Mouse (Mus musculus) telencephalon, adult 2 months (tissue): ENCODE measurements around the gene Rtn4.
"Not testable (repeated sequence)": the region's sequence is repeated elsewhere in the genome, so short reads cannot be mapped to it uniquely, and the experiment has no call there.

Source experiments
- DNase-seq: peaks from one replicate; pipeline ENCODE4 v3.0.0-alpha.2; 2011; ENCODE audit warnings: low read depth, low spot score

The Rtn4 gene

GRCm38 (mm10) chr11:29692683-29693272, at the start of gene Rtn4:
Gene Rtn4, plus strand, starts transcription at chr11:29692947.
- DNase-seq = peak; percentile 98

DNA sequence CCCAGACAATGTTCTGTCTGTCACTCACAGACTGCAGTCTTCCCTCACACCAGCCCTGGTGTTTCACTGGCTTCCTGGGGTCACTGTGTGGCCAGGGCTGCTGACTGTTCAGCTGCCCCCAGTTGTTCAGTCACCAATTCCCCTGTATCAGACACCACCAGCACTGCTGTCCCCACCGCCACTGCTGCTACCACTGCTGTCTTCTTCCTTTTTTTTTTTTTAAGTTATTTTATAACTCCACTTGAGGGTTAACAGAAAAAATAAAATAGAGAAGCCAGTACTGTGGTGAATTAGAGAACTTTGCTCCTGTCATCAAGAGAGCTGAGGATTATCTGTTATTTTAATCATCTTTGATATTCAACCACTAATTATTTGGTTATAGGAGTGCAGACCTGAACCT, 48.3 kb upstream of the Rtn4 start:
- no peak for DNase-seq

GRCm38 (mm10) chr11:29645411-29646066, 47.2 kb upstream of the Rtn4 start:
- DNase-seq = no peak

- no peak for DNase-seq
Measured at GRCm38 (mm10) chr11:29647568-29648319, 45.0 kb upstream of the Rtn4 start.

DNA sequence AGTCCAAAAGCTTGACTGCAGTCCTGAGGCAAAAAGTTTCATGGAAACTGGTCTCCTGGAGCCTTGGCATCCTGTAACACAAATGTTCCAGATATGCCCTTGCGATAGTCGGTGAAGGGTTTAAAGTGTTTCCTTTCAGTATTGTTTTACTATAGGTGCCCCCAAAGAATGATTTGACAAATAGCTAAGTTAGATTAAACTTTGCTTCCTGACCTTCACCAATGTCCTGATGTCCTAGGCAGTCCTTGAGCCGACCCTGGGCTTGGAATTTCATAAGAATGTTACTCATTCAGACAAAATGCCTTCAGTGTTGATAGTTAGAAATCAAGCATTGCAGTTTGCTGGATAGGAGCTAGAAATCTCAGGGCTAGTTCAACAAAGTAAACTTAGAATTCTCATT, 37.4 kb upstream of the Rtn4 start:
- DNase-seq = not testable (repeated sequence)

GRCm38 (mm10) chr11:29660740-29661139, 32.0 kb upstream of the Rtn4 start:
- DNase-seq = no peak

- no peak for DNase-seq
Measured at GRCm38 (mm10) chr11:29667634-29668033, 25.1 kb upstream of the Rtn4 start.

- no peak for DNase-seq
Measured at GRCm38 (mm10) chr11:29669706-29670105, 23.0 kb upstream of the Rtn4 start.

DNA sequence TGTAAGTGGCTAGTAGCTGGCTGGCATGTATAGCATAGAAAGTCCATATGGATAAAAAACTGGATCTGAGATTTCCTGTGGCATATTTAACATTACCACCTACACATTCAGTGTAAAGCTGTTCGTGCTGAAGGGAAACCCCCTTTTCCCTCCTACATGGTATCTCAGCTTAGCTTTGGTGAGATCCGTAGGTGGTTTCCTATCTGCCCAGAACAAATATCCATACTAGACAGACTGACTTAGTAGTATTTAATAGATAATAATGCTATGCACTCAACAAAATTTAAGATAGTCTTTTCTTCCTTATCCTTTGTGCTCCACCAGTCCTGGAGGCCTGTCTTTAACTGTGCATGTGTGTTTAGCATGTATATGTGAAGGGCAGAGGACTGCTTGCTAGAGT, 19.4 kb upstream of the Rtn4 start:
- peak; percentile 64 for DNase-seq

DNA sequence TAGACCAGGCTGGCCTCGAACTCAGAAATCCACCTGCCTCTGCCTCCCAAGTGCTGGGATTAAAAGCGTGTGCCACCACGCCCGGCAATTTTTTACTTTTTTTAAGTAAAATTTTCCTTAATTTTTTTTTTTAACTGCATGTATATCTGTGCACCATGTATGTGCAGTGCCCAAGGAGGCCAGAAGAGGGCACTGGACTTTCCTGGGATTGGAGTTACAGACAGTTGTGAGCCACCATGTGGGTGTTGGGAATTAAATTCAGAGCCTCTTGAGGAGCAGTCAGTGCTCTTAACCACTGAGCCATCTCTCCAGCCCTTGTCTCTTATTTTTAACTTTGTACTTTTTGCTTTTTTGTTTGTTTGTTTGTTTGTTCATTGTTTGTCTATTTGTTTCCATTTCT, 16.0 kb upstream of the Rtn4 start:
- no peak for DNase-seq

- no peak for DNase-seq
Measured at GRCm38 (mm10) chr11:29679942-29680341, 12.8 kb upstream of the Rtn4 start.

DNA sequence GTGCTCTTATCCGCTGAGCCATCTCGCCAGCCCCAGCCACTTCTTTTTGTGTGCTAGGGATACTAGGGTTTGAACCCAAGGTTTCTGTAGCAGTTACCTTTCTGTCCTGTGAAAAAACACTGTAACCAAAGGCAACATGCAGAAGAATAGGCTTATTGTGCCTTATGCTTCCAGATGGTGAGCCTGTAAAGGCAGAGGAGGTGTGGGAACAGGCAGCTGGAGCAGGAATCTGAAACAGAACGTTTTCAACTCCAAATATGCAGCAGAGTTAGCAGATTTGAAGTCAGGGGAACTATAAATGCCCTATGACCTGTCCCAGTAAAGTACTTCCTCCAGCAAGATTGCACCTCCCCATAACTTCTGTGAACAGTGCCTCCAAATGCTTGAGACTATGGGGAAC, 12.0 kb upstream of the Rtn4 start:
- DNase-seq = peak; percentile 32

DNA sequence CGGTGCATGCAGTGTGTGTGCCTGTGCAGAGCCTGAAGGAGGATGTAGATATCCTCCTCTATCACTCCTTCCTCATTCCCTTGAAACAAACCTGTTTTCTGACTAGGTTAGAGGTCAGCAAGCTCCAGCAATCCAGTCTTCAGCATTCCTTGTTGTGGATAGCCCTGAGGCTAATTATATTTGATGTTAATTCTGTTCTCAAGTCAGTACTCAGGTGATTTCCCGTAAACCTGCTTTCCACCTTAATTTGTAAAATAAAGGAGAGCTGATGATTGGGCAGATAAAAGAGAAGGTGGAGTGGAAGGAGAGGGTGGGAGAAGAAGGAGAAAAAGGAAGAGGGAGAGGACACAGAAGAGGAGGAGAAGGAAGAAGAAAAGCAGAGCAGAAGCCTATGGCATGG, 8.5 kb upstream of the Rtn4 start:
- DNase-seq = no peak

DNA sequence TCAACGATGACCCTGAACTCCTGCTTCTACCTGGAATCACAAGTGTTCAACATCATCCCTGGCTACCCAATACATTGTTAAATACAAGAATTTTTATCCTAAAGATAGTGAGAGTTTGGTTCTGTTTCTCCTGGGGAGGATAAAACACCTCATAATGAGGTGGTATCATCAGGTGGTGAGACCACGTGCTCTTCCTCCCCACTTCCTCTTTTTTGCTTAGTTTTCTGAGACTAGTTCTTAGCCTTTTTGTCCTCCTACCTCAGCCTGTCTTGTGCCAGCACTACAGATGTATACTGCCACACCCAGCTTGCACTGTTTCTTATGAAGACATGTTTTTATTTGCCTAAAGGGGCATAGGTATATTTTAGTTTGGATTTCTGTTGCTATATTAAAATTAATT, 6.6 kb upstream of the Rtn4 start:
- DNase-seq = no peak

DNA sequence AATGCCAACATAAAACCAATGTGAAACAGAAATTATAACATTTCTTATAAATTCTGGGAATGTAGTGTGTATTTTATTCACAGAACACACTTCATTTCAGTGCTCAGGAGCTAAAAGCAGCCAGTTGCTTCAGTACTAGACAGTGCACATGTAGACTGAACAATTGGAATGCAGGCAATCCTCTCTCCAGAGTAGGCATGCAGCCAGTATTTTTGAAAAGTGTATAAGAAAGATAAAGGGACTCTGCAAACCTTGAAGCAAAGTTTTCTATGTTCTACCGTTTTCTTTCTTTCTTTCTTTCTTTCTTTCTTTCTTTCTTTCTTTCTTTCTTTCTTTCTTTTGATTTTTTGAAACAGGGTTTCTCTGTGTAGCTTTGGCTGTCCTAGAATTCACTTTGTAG, 1.2 kb upstream of the Rtn4 start:
- DNase-seq = no peak

DNA sequence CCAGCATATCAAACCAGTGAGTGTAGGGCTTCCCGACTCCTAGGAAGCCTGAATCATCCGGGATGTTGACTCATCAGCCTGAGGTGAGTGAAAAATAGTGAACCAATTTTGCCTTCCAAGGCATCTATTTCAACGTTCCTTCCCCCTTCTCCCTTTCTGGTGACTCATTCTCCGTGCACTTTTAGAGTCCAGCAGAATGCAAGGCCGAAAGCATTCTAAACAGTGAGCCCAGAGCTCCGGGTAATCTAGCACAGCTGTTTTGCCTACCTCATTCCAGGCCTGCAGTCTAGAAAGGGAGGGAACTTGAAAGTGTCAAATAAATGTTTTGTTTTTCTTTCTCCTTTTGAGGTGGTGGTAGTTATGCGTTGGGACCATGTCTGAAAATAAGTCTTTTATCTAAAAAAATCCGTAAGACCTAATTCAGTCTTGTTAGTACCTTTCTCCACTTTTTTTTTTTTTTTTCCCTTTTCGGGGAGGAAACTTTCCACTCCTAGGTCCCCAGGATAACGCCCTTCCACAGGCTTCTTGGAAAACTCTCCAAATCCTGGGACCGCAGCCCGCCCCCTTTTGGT, 550 bp upstream of the Rtn4 start:
- DNase-seq = peak; percentile 23

DNA sequence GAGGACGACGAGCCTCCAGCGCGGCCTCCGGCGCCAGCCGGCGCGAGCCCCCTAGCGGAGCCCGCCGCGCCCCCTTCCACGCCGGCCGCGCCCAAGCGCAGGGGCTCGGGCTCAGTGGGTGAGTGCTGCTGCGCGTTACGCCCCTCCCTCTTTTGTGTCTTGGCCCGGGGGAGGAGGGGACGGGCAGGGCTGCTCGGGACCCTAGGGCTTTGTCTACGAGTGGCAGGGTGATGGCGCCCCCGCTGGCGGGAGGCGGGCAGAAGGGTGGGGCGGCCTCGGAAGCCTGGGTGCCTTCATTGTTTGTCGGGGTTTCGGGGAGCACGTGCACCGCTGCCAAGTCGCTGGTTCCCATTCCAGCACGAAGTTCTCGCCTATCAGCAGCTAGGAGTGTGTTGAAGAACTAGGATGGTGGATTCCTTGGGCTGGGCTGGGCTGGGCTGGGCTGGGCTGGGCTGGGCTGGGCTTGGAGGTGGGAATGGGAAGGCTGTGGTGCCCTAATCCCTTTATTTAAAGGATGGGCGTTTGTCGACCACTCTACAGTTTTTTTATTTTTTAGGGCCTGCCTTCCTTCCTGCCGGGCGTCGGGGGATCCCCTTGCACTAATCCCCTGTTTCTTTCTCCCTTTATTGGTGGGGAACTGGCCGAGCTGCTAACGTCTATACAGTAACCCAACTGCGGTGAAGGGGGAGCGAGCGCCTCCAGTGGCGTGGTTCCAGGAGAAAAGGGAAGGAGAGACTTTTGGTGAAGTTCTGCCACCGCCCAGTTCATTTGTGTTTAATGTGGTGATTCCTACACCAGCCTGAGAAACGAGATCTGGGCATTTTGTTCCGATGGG, 1.0 kb downstream of the Rtn4 start:
- peak; percentile 58 for DNase-seq

DNA sequence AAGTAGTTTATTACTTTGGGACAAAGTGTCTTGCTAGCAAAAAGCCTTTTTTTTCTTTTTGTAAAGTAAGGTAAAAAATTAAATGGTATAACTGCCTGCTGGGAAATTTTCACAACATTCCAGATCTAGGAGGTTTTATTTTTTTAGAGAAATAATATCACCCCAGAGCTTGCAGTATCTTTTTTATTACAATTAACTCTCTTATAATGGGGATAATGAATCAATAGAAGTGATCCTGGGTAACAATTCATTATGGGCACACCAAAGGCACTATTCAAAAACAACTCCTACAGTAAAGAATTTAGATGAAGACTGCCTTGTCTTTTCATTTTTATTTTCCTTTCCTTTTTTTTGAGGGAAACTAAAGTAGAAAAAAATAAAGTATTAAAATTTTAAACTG, 2.0 kb downstream of the Rtn4 start:
- no peak for DNase-seq

GRCm38 (mm10) chr11:29702721-29703120, 10.0 kb downstream of the Rtn4 start:
- DNase-seq = no peak

DNA sequence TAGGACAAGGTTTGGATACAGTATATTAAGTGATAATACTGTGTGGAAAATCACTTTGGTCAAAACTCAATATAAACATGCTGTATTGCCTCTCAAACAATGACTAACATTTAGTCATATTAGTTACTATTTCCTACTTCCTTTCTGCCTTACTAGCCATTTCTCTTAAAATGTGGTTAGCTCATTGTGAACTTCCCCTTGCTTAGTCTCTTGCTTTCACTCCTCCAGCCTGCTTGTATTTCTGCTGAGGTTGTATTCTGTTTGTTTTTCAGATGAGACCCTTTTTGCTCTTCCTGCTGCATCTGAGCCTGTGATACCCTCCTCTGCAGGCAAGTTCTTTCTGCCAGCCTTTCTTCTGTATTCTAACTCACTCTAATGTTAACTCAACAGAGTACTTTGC, 12.5 kb downstream of the Rtn4 start:
- DNase-seq = no peak

GRCm38 (mm10) chr11:29706845-29707244, 14.1 kb downstream of the Rtn4 start:
- no peak for DNase-seq

GRCm38 (mm10) chr11:29709512-29709911, 16.8 kb downstream of the Rtn4 start:
- no peak for DNase-seq
